25 mouse cellular contexts compared by ENCODE assay signal in the genomic region with DNA sequence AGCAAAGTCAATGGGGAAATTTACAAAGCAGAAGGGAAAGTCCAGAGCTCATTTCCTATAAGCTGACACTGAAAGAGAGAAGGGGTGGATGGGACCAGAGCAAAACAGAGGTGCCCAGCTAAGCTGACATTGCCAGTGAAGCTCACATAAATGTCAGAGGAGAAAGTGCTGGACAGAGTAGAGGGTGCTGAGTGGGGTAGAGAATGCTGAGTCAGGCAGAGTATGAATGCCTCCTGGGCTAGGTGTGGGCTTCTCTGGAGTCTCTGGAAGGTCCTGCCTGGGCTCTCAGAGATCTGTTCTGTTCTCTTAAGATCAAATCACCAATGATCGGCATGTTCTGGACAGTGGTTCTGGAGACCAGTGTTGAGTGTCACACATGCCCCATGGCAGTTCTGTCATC. TPM values are rescaled to one million over a fixed set of nuclear protein-coding genes. Genes with fewer than 3 reads are reported as not detected.
"Had no signal": no experiment of that assay in that cellular context is flagged by ENCODE, and none has a peak within 500 bp of the region (broad histone marks: within the 10 kb centered on the region; RNA-seq: fewer than 3 reads in every experiment).

No protein-coding gene starts in this region.

- H3K4me3 ChIP-seq: intestine, embryonic 15.5 days; kidney, embryonic 15.5 days; limb, embryonic 10.5 days; liver, embryonic 15.5 days; lung, embryonic 15.5 days; midbrain, embryonic 13.5 days; myocyte; neural tube, embryonic 15.5 days; stomach, embryonic 15.5 days had no signal

- H3K9ac ChIP-seq: intestine, embryonic 15.5 days; kidney, embryonic 15.5 days; liver, embryonic 15.5 days; lung, embryonic 15.5 days; midbrain, embryonic 13.5 days; neural tube, embryonic 15.5 days; stomach, embryonic 15.5 days had no signal

- H3K4me2 ChIP-seq: intestine, embryonic 15.5 days; kidney, embryonic 15.5 days; liver, embryonic 15.5 days; lung, embryonic 15.5 days; midbrain, embryonic 13.5 days; neural tube, embryonic 15.5 days; stomach, embryonic 15.5 days had no signal

- H3K36me3 ChIP-seq: intestine, embryonic 15.5 days; kidney, embryonic 15.5 days; limb, embryonic 10.5 days; liver, embryonic 15.5 days; lung, embryonic 15.5 days; midbrain, embryonic 13.5 days; neural tube, embryonic 15.5 days; stomach, embryonic 15.5 days had no signal

- H3K27ac ChIP-seq: intestine, embryonic 15.5 days; kidney, embryonic 15.5 days; limb, embryonic 10.5 days; liver, embryonic 15.5 days; lung, embryonic 15.5 days; midbrain, embryonic 13.5 days; neural tube, embryonic 15.5 days; stomach, embryonic 15.5 days had no signal

- DNase-seq: kidney, adult 2 months; kidney, postnatal 14 days; lung, postnatal 14 days; right cerebral cortex, adult 18-20 months; right cerebral cortex, postnatal 25 days; thymus, adult 2 months; thymus, postnatal 25 days had no signal

- H3K4me1 ChIP-seq: intestine, embryonic 15.5 days; kidney, embryonic 15.5 days; limb, embryonic 10.5 days; lung, embryonic 15.5 days; midbrain, embryonic 13.5 days; neural tube, embryonic 15.5 days; stomach, embryonic 15.5 days had no signal

- H3K9me3 ChIP-seq: intestine, embryonic 15.5 days; kidney, embryonic 15.5 days; limb, embryonic 10.5 days; liver, embryonic 15.5 days; lung, embryonic 15.5 days; midbrain, embryonic 13.5 days; neural tube, embryonic 15.5 days; stomach, embryonic 15.5 days had no signal

- ATAC-seq: midbrain, embryonic 13.5 days had no signal

- H3K27me3 ChIP-seq: intestine, embryonic 15.5 days; kidney, embryonic 15.5 days; liver, embryonic 15.5 days; lung, embryonic 15.5 days; midbrain, embryonic 13.5 days; neural tube, embryonic 15.5 days; stomach, embryonic 15.5 days had no signal

RNA-seq across cellular contexts. Expression of a gene that starts 3.4 kb away (rescaled TPM):
- total RNA-seq: layer of hippocampus, postnatal 14 days; left cerebral cortex, adult 18-20 months; left cerebral cortex, postnatal 14 days had no signal
- polyA plus RNA-seq: intestine, embryonic 15.5 days; kidney, adult 2 months; kidney, embryonic 15.5 days; large intestine, adult 2 months; limb, embryonic 10.5 days; limb, embryonic 14.5 days; liver, embryonic 15.5 days; lung, embryonic 15.5 days; midbrain, embryonic 13.5 days; myocyte; neural tube, embryonic 11.5 days; neural tube, embryonic 15.5 days; stomach, embryonic 15.5 days; testis, adult 2 months; thymus, adult 2 months; urinary bladder, adult 2 months had no signal

RNA-seq across cellular contexts. Expression of a gene that starts 18.9 kb away (rescaled TPM):
- polyA plus RNA-seq: midbrain, embryonic 13.5 days had no signal

RNA-seq across cellular contexts. Expression of a gene that starts 33.5 kb away (rescaled TPM):
- total RNA-seq: layer of hippocampus, adult 8-10 months; layer of hippocampus, postnatal 14 days; left cerebral cortex, adult 18-20 months; left cerebral cortex, postnatal 14 days had no signal
- polyA plus RNA-seq: intestine, embryonic 15.5 days; kidney, adult 2 months; kidney, embryonic 15.5 days; large intestine, adult 2 months; limb, embryonic 10.5 days; limb, embryonic 14.5 days; liver, embryonic 15.5 days; lung, embryonic 15.5 days; midbrain, embryonic 13.5 days; neural tube, embryonic 11.5 days; neural tube, embryonic 15.5 days; stomach, embryonic 15.5 days; testis, adult 2 months; urinary bladder, adult 2 months had no signal

RNA-seq across cellular contexts. Expression of a gene that starts 37.8 kb away (rescaled TPM):
- total RNA-seq: layer of hippocampus, adult 8-10 months; layer of hippocampus, postnatal 14 days; left cerebral cortex, adult 18-20 months; left cerebral cortex, postnatal 14 days had no signal
- polyA plus RNA-seq: intestine, embryonic 15.5 days; kidney, adult 2 months; kidney, embryonic 15.5 days; large intestine, adult 2 months; limb, embryonic 10.5 days; limb, embryonic 14.5 days; liver, embryonic 15.5 days; lung, embryonic 15.5 days; midbrain, embryonic 13.5 days; myocyte; neural tube, embryonic 11.5 days; neural tube, embryonic 15.5 days; stomach, embryonic 15.5 days; testis, adult 2 months; thymus, adult 2 months; urinary bladder, adult 2 months had no signal

RNA-seq across cellular contexts. Expression of a gene that starts 41.7 kb away (rescaled TPM):
- total RNA-seq: left cerebral cortex, adult 18-20 months; left cerebral cortex, postnatal 14 days had no signal
- polyA plus RNA-seq: limb, embryonic 10.5 days had no signal
